Mouse (Mus musculus): ENCODE results near the gene Fgf2.

GRCm38 (mm10) chr3:37350386-37350785 is 2.2 kb downstream of the Fgf2 start:
- no peak for TF ChIP-seq CTCF (IDR thresholded peaks at IDR 0.05; ENCODE audit: low read depth)
- peak; percentile 80 for TF ChIP-seq EP300 (IDR thresholded peaks at IDR 0.05; ENCODE audit: low read depth)
